Mouse (Mus musculus): ENCODE measurements at regions not wholly inside any gene's neighbourhood (a gene's known extent, or its start where the extent isn't known, plus 50 kb on each side); places are given as distances from the start of the nearest gene placed in this dataset.

DNA sequence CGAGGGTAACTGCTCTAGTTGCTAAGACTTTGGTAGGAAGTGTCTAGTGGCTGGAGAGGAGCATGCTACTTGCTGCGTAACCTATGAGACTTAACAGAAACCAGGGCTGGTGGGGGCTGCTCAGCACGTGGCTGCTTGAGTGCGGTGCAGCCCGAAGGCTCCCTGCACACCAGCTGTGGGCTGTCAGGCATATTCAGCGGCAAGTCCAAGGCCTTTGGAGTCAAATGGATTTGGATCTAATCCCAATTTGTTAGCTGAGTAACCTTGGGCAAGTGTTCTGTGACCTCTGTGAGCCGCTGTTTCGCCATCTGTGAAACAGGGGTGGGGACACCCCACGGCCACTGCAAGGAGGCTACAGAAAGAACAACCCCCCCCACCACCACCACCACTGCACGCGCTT is 75.5 kb upstream of the Msx2 start:
- DNase-seq: no peak

DNA sequence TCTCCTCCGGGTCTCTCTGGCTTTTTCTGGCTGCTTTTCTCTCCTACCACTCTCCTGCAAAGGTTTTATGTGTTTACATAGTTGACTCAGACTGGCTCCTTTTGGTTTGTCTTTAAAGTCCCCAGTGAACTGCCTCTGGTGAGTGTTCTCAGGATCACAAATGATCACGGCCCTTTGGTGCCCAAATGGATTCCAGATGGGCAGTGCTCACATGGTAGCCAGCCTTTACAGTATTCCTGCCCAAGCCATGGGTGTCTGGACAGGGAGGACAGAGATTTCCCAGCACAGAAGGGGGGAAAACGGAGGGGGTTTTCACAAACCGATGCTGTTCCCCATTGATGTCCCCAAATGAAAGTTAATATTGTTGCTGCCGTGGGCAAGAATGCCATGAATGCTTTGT is 70.4 kb upstream of the Msx2 start:
- no peak for DNase-seq

DNA sequence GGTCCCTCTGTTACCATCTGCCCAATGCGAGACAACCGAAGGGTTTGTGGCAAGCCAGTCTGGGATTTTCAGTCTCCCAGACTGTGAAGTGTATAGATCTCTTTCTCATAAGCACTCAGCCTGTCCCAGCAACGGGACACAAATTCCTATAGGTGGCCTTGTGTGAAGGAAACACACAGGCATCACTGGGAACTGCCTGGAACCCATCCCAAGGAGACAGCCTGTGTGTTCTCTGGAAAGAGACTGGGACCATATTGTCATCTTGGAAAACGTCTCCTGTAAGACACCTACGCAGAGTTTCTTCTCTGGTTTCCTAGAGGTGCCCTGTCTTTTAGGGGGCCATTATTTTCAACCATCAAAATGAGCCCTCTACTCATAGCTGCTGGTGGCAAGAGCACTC is 66.9 kb upstream of the Msx2 start:
- no peak for DNase-seq

DNA sequence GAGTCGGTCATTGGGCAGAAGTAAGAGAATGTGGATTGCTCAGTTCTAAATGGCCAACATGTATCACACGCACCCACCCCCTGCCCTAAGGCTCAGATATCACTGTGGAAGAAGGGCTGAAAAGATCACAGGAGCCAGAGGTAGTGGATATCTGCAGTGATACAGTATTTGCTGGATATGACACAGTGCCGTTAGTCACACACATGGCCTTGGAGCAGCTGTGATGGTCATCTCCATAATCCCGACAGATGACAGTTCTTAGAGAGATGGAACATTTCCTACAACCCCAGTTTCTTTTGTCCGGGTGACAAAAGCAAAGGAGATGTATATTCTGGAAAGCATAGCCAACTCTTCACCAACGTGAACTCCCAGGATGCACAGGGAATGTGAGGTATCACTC is 65.1 kb upstream of the Msx2 start:
- DNase-seq: no peak

DNA sequence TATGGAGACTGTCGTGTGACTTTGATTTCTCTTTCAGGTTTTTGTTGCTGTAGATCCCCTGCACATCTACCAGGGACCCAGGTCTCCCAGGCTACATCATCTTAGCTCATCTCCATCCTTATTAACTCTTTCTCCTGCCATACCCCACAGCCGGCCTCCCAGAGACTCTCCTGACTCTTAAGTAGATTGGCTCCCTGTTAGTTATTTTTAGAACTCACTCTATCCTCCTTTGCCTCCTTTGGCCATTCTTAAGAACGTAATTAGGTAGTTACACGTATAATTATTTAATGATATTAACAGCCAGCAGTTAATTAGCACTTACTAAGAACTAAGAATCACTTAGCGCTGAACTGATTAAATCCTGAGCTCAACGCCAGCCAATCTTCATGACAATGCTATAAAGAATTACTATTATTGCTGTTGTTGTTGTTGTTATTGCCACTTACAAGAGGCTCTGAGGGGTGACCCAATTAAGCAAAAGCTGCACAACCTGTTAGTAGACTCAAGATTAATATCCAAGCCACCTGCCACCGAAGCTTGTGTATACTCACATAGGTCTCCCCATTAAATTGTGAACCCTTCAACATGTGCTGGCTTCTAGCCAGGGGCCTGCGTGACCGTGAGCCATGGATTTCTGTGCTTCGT is 63.0 kb upstream of the Msx2 start:
- DNase-seq: no peak

DNA sequence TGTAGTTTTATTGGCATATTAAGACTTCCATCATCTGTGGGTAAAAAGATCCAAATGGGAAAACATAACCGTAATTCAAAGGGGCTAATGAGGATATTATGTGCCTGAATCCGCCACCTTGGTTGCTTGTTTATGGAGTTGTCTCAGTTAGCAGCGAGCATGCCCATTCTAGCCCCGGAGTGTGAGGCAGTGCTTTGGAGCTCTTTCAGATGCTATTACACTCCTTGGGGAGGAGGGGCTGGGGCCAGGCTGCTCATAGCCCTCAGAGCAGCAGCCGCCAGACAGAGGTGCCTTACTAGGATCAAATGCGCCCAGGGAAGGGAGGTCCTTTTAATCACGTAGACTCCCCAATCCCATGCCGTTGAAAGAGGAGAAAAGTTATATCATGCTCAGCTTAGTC is 60.9 kb upstream of the Msx2 start:
- DNase-seq: no peak

- no peak for DNase-seq
These were observed 54.0 kb upstream of the Msx2 start for GRCm38 (mm10) chr13:53526880-53527279.

- DNase-seq: no peak
These were observed 49.9 kb upstream of the Msx2 start for GRCm38 (mm10) chr13:53522807-53523206.
